Mouse (Mus musculus) forebrain, embryonic 12.5 days (tissue): Measurements from ENCODE around the gene Smc4. TPM values are rescaled to one million over a fixed set of nuclear protein-coding genes. Genes with fewer than 3 reads are reported as not detected.

Experiments
- ATAC-seq: fragments of 200-750 bp; cut with Nextera tagmentation; 2 replicates; pipeline ENCODE4 v1.8.0; 2017; ENCODE audit warnings: moderate TSS enrichment; ENCODE audit not compliant: low FRiP score
- H3K27ac ChIP-seq: fragments of 300-500 bp; sonication (generic); 2 replicates; pipeline ENCODE4 v1.5.1; 2016; ENCODE audit warnings: mild to moderate bottlenecking
- H3K27me3 ChIP-seq: fragments of 300-500 bp; sonication (generic); 2 replicates; pipeline ENCODE4 v1.6.1; 2016; ENCODE audit warnings: mild to moderate bottlenecking
- H3K36me3 ChIP-seq: fragments of 300-500 bp; sonication (generic); replicated peaks from 2 replicates; pipeline ENCODE4 v1.6.1; 2016; ENCODE audit warnings: mild to moderate bottlenecking
- H3K4me1 ChIP-seq: fragments of 300-500 bp; sonication (generic); 2 replicates; pipeline ENCODE4 v1.6.1; 2016
- H3K4me2 ChIP-seq: fragments of 300-500 bp; sonication (generic); 2 replicates; pipeline ENCODE4 v1.6.1; 2016; ENCODE audit warnings: mild to moderate bottlenecking, moderate library complexity
- H3K4me3 ChIP-seq: fragments of 300-500 bp; sonication (generic); replicated peaks from 2 replicates; pipeline ENCODE4 v1.5.1; 2016; ENCODE audit warnings: mild to moderate bottlenecking
- H3K9ac ChIP-seq: fragments of 300-500 bp; sonication (generic); 2 replicates; pipeline ENCODE4 v1.6.1; 2016; ENCODE audit warnings: mild to moderate bottlenecking
- H3K9me3 ChIP-seq: fragments of 300-500 bp; sonication (generic); 2 replicates; pipeline ENCODE4 v1.6.1; 2016
- WGBS: fragments of 180-500 bp; shearing (Covaris S2); methylation state at CpG from one replicate; pipeline ENCODE4 v1.1.7; 2016; 5-methylcytosine and 5-hydroxymethylcytosine counted together
- microRNA counts: library from miRNA; unstranded; fragments of <30 nt; microRNA quantifications from one replicate; lab custom pipeline; 2017
- microRNA-seq: library from miRNA; unstranded; fragments of <30 nt; microRNA quantifications from one replicate; pipeline ENCODE4, GENCODE M21; 2017
- polyA plus RNA-seq: library from polyadenylated mRNA; unstranded; fragments of >200 nt; fragmentation: Nextera tagmentation; extraction: Ambion mirVana; gene quantifications from 2 replicates; pipeline ENCODE4 v1.2.1, GENCODE M21; 2016

Smc4 gene
- polyA plus RNA-seq, 1 experiment from 2014 or later: 200 TPM

DNA sequence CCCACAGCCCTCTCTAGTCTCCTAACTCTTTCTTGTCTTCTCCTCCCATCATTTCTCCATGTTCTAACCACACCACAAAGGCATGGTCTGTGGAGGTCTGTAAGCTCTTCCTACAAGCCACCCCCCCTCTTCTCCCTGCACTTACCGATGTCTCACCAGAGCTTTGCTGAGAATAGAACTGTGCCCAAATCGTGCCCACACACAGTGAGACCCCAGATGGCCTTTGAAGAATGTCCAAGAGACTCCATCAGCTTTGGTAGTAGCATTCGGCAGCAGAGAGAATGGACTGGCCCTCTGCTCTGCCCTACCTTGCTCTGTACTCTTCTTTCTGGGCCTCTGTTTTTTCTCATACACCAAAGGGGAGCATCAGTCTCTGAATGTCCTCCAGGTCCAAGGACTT, 51.3 kb downstream of the Smc4 start:
- ATAC-seq: no peak
- Histone ChIP-seq H3K9ac (no peak overlapping the region), H3K9me3 (no peaks in the 10 kb centered on the region), H3K27ac (no peak overlapping the region), H3K4me2 (no peak overlapping the region), H3K36me3 (no peaks in the 10 kb centered on the region), H3K4me3 (no peak overlapping the region), H3K27me3 (no peaks in the 10 kb centered on the region), H3K4me1 (no peaks in the 10 kb centered on the region)
- 92% methylated on average over 3 of the region's 3 CpGs for WGBS

DNA sequence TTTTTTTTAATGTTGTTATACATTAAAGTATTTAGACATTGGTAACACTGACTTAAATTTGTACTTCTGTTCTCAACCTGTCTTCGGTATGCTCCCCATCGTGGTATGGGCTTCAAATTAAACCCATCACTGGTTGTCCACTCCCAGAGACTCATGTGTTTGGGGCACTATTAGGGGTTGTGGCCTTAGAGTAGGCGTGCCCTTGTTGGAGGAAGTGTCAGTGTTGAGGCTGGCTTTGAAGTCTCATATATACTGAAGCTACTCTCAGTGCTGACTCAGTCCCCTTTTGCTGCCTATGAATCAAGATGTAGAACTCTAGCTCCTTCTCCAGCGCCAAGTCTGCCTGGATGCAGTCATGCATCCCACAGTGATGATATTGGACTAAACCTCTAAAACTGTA, 56.1 kb downstream of the Smc4 start:
- no peak overlapping the region for H3K4me2 ChIP-seq
- no peaks in the 10 kb centered on the region for H3K4me1 ChIP-seq
- H3K9me3 ChIP-seq: no peaks in the 10 kb centered on the region
- H3K4me3 ChIP-seq: no peak overlapping the region
- H3K9ac ChIP-seq: no peak overlapping the region
- H3K27ac ChIP-seq: no peak overlapping the region
- ATAC-seq: no peak
- 95% methylated on average over 4 of the region's 4 CpGs for WGBS
- no peaks in the 10 kb centered on the region for H3K36me3 ChIP-seq
- H3K27me3 ChIP-seq: no peaks in the 10 kb centered on the region

DNA sequence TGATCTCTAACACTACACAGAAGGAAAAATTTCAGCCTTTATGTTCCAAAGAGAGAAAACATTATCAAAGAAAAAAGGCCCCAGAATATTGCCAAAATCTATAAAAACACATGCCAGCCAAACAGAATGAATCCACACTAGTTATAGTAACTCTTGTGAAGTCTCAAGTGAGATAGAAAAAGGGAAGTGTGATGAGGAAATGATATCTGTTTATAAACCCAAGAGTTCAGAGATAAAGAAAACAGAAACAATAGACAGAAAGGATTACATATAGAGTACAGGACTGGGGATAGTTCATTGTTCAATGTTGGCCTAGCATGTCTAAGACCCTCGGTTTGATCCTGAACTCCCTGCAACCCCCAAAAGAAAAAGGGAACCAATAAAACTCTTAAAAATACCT, 58.2 kb downstream of the Smc4 start:
- H3K4me1 ChIP-seq: no peaks in the 10 kb centered on the region
- no peak overlapping the region for H3K4me3 ChIP-seq
- no peak for ATAC-seq
- no peaks in the 10 kb centered on the region for H3K36me3 ChIP-seq
- WGBS: 90% methylated on average over 1 of the region's 1 CpGs
- H3K27ac ChIP-seq: no peak overlapping the region
- no peaks in the 10 kb centered on the region for H3K27me3 ChIP-seq
- H3K4me2 ChIP-seq: no peak overlapping the region
- H3K9me3 ChIP-seq: no peaks in the 10 kb centered on the region
- H3K9ac ChIP-seq: no peak overlapping the region

- no peak overlapping the region for H3K27ac ChIP-seq
- WGBS: 49% methylated on average over 1 of the region's 1 CpGs
- H3K9ac ChIP-seq: no peak overlapping the region
- no peak for ATAC-seq
- no peak overlapping the region for H3K4me3 ChIP-seq
- H3K9me3 ChIP-seq: no peaks in the 10 kb centered on the region
- no peaks in the 10 kb centered on the region for H3K36me3 ChIP-seq
- no peaks in the 10 kb centered on the region for H3K4me1 ChIP-seq
- H3K27me3 ChIP-seq: no peaks in the 10 kb centered on the region
- no peak overlapping the region for H3K4me2 ChIP-seq
These were observed 59.5 kb downstream of the Smc4 start for GRCm38 (mm10) chr3:69064005-69064404.

MicroRNAs within 50 kb of the gene (microRNA counts, 519-probe panel; counts per million panel counts)
- microRNA mmu-miR-15b (lab: Ali Mortazavi, UCI): 7,631 counts per million, percentile 96 among the panel's probes with 10 or more counts

Small RNA genes within 50 kb of the gene (microRNA-seq; reads per million reads assigned to microRNA genes)
- gene Mir15b (2,282 reads per million, percentile 84 among the genes with 10 or more reads in this experiment), gene Mir16-2 (799 reads per million, percentile 75 among the genes with 10 or more reads in this experiment)

Other genes starting within 250 kb of the Smc4 start
- gene 1110032F04Rik, start 135.2 kb upstream of the Smc4 start, polyA plus RNA-seq: 1.5 and 2.0 TPM in 2 replicates
- gene Ift80, start 168 bp upstream of the Smc4 start, polyA plus RNA-seq: 17.6 and 18.7 TPM in 2 replicates
- 183 and 189 TPM in 2 replicates for gene Trim59, start 40.0 kb downstream of the Smc4 start, polyA plus RNA-seq
- gene Kpna4, start 122.4 kb downstream of the Smc4 start, polyA plus RNA-seq: 53.3 and 56.6 TPM in 2 replicates
- gene Arl14, start 217.7 kb downstream of the Smc4 start, polyA plus RNA-seq: not detected in 2 replicates